Mouse (Mus musculus): Measurements from ENCODE around the gene Prr12.
"Not testable (repeated sequence)": the region's sequence is repeated elsewhere in the genome, so short reads cannot be mapped to it uniquely, and the experiment has no call there.

The Prr12 gene

GRCm38 (mm10) chr7:45052862-45053116, at the start of gene Prr12:
Gene Prr12 (minus strand): TSS chr7:45052881.
- peak; percentile 34 for DNase-seq (ENCODE audit: low spot score)

GRCm38 (mm10) chr7:45102441-45102840, 49.8 kb upstream of the Prr12 start:
- no peak for DNase-seq (ENCODE audit: low spot score)

DNA sequence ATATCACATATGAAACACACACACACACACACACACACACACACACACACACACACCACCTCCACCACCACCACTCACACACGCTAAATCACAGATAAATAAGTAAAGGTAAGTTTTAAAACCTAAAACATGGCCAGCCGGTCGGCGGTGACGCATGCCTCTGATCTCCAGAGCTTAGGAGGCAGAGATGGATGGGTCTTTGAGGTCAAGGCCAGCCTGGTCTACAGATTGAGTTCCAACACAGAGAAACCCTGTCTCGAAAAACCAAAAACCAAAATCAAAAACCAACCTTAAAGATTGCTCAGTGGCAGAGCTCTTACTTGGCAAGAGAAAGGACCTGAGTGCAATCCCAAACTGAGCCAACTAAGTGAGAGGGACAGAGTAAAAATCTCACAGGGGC, 47.4 kb upstream of the Prr12 start:
- DNase-seq (ENCODE audit: low spot score): no peak

- DNase-seq (ENCODE audit: low spot score): no peak
Measured at GRCm38 (mm10) chr7:45098541-45099240, 46.0 kb upstream of the Prr12 start.

DNA sequence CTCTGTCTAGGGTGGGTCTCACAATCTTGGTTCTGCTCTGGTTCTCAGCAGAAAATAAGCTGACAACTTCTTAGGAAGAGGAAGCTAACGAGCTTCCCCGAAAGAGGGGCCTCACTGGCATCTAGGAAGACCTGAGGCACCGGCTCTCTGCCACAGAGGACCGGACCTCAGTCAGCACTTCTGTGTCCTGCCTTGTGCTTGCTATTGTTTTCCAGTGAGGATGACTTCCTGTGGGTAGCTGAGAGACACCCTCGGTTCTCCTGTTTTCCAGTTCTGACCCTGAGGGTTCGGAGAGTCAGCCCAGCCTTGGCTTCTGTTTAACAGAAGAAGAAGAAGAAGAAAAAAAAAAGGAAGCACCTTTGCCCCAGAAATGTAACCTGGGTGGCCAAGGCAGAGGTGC, 44.8 kb upstream of the Prr12 start:
- DNase-seq (ENCODE audit: low spot score): no peak

DNA sequence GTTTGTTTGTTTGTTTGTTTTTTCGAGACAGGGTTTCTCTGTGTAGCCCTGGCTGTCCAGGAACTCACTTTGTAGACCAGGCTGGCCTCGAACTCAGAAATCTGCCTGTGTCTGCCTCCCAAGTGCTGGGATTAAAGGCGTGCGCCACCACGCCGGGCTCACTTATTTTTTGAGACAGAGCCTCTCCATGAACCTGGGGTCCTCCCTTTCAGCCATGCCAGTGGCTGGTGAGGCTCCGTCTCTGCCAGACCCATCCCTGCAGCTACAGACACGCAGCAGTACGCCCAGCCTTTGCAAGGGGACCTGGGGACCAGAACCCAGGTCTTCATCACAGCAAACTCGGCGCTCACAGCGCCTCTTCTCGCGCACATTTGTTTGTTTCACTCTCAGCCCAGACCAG, 43.3 kb upstream of the Prr12 start:
- not testable (repeated sequence) for DNase-seq (ENCODE audit: low spot score)

GRCm38 (mm10) chr7:45095367-45095766, 42.7 kb upstream of the Prr12 start:
- no peak for DNase-seq (ENCODE audit: low spot score)

DNA sequence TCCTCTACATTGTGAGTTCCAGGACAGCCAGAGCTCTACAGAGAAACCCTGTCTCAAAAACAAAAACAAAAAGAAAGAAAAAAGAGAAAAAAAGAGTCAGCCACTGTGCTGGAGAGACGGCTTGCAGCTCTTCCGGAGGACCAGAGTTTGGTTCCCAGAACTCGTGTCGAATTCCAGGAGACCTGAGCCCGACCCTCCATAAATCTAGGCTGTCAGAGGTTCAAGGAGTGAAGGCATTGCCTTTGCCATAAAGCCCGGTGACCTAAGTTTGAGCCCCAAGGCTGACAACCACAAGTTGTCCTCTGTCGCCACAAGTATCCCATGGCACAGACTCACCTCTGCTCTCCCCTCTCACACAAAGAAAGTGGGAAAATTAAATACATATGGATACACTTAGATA, 41.4 kb upstream of the Prr12 start:
- no peak for DNase-seq (ENCODE audit: low spot score)

- DNase-seq (ENCODE audit: low spot score): no peak
Measured at GRCm38 (mm10) chr7:45093516-45093905, 40.8 kb upstream of the Prr12 start.

GRCm38 (mm10) chr7:45092828-45093515, 40.3 kb upstream of the Prr12 start:
- no peak for DNase-seq (ENCODE audit: low spot score)

GRCm38 (mm10) chr7:45092048-45092447, 39.4 kb upstream of the Prr12 start, which contains the start of gene Rcn3:
Gene Rcn3 (minus strand): TSS chr7:45092221.
- DNase-seq (ENCODE audit: low spot score): peak; percentile 52

- no peak for DNase-seq (ENCODE audit: low spot score)
Measured at GRCm38 (mm10) chr7:45091001-45091990, 38.6 kb upstream of the Prr12 start.

- no peak for DNase-seq (ENCODE audit: low spot score)
Measured at GRCm38 (mm10) chr7:45090251-45090977, 37.7 kb upstream of the Prr12 start.

DNA sequence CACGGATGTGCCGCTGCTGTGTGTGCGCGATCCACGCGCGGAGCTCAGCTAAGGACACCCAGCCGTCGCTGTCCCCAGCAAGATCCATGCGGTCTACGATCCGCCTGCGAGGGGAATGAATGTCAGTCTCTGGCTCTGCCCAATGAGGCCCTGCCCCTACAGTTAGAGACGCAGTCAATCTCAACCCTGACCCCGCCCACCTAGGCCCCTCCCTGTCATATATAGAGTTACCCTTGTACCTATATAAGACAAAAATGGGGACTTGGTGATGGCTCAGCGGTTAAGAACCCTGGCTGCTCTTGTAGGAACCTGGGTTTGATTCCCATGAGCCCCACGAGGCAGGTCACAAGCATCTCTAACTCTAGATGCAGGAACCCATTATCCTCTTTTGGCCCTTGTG, 35.9 kb upstream of the Prr12 start:
- DNase-seq (ENCODE audit: low spot score): no peak

DNA sequence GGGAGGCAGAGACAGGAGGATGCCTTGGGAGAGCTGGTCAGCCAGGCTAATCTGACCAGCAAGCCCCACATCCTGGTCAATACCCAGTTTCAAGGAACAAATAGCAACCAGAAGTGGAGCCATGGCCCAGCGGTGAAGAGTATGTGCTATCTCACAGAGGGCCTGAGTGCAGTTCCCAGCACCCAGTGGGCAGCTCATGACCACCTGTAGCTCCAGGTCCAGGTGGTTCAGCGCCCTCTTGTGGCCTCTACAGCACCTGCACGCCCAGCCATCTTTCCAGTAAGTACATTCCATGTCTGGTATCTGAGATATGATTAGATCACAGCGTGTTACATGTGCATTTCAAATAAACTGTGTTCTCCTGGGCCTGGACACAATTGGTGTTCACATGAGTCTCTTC, 33.4 kb upstream of the Prr12 start:
- DNase-seq (ENCODE audit: low spot score): no peak

DNA sequence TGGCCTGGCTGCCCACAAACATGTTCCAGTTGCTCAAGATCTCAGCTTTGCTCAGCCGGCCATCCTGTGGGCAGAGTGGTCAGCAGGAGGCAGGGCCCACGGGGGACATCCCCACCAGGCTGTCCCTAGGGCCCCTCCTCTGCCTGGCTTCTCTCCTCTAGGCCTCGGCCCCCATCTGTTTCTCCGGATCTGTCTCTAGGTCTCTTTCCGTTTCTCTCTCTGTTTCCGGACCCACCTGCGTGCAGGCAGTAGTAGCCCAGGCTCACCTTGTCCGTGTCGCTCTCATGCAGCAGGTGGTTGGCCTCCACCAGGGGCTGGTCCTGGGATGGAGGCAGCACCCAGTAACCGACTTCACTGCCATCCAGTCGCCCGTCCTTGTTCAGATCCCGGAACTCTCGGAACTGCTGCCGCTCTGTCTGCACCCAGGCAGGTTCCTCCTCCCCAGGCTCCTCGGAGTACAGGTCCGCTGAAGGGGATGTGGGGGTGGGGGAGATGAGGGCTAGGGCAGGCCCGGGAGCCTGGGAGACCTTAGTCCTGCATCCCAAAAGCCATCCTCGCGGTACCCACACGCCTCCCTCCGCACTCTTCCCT, 30.7 kb upstream of the Prr12 start:
- DNase-seq (ENCODE audit: low spot score): no peak

DNA sequence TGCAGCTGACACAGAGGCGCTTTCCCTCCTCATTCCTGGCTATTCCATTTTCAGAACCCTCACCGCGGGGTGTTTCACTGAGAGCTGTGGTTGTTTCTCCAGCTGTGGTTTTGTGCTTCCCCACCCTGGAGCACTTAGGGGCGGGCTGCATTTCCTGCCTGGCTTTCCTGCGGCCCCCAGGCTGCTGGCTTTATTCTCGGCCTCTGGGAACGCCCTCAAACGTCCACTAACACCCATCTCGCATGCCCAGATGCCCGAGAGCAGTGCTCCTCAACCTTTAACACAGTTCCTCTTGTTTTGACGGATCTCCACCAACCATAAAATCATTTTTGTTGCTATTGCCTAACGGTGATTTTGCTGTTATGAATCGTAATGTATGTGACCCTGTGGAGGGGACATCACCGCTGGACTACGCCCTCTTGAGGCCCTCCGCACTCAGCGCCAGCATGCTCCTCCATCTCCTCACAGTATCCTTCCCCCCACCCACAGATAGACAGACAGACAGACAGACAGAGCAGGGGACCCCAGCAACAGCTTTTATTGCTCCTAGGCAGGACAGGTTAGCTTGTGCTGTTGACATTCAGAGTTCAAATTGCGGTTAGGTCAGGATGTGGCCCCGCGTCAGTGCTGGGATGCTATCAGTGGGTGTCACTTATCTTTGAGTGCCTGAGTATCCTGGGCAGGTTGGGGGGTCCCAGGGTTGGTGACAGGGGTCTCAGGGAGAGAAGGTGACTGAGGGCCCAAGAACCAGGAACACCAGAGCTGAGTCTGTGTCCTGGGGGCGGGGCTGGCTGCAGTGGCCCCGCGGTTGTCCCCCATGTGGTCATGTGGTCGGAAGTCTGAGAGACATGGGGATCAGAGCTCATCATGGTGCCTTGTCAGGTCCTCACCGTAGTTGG, 30.0 kb upstream of the Prr12 start:
- DNase-seq (ENCODE audit: low spot score): no peak

- no peak for DNase-seq (ENCODE audit: low spot score)
Measured at GRCm38 (mm10) chr7:45081016-45081415, 28.3 kb upstream of the Prr12 start.

DNA sequence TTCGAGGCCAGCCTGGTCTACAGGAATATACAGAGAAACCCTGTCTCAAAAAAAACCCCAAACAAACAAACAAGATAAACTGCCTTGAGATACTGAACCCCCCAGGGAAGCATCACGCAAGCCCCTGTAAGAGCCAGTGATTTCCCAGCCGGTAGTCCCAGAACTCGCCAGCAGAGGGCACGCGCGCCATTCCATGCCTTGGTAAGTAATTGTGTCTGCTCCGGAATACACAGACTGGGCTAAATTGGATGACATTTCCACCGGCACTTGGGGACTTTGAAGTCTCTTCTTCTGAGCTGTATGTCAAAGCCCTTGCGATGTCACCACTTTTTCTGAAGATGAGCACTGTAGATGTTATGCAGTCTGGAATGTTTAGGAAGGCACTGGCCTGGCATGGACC, 27.2 kb upstream of the Prr12 start:
- DNase-seq (ENCODE audit: low spot score): peak; percentile 84

DNA sequence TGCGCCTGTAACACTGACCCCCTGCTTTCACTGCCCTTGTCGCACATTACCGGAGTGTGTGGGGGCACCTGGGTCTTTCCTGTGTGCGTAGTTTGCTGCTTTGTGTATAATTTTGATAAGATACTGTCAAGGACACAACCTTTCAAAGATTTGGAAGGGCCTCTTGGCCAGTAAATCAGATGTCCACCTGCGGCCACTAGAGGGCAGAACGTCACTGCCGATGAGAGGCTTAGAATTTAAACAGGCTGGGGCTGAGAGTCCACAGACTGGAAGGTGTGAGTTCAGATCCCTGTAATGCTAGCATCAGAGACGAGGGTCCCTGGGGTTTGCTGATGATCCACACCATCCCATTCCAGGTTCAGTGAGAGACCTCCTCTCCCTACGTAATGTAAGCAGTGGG, 25.8 kb upstream of the Prr12 start:
- DNase-seq (ENCODE audit: low spot score): peak; percentile 67

GRCm38 (mm10) chr7:45077829-45078228, 25.1 kb upstream of the Prr12 start:
- no peak for DNase-seq (ENCODE audit: low spot score)

All from c-Kit-positive CD71-positive TER-119-positive erythroid progenitor cells, embryonic 14.5 days (primary cell).